Mouse (Mus musculus) embryonic facial prominence, embryonic 12.5 days (tissue): ENCODE measurements around the gene Hoxc4. TPM values are rescaled to one million over a fixed set of nuclear protein-coding genes. Genes with fewer than 3 reads are reported as not detected.

Source experiments
- ATAC-seq: fragments of 200-750 bp; cut with Nextera tagmentation; 2 replicates; pipeline ENCODE4 v1.8.0; 2017; ENCODE audit not compliant: insufficient number of reproducible peaks, insufficient read depth, low FRiP score, low TSS enrichment
- H3K27ac ChIP-seq: fragments of 300-500 bp; sonication (generic); 2 replicates; pipeline ENCODE4 v1.5.1; 2016; ENCODE audit warnings: mild to moderate bottlenecking
- H3K27me3 ChIP-seq: fragments of 300-500 bp; sonication (generic); 2 replicates; pipeline ENCODE4 v1.6.1; 2016; ENCODE audit warnings: mild to moderate bottlenecking, moderate library complexity
- H3K36me3 ChIP-seq: fragments of 300-500 bp; sonication (generic); 2 replicates; pipeline ENCODE4 v1.6.1; 2016; ENCODE audit warnings: mild to moderate bottlenecking
- H3K4me1 ChIP-seq: fragments of 300-500 bp; sonication (generic); 2 replicates; pipeline ENCODE4 v1.6.1; 2016
- H3K4me2 ChIP-seq: fragments of 300-500 bp; sonication (generic); replicated peaks from 2 replicates; pipeline ENCODE4 v1.6.1; 2016; ENCODE audit warnings: mild to moderate bottlenecking, moderate library complexity
- H3K4me3 ChIP-seq: fragments of 300-500 bp; sonication (generic); 2 replicates; pipeline ENCODE4 v1.5.1; 2016; ENCODE audit warnings: mild to moderate bottlenecking
- H3K9ac ChIP-seq: fragments of 300-500 bp; sonication (generic); 2 replicates; pipeline ENCODE4 v1.6.1; 2016; ENCODE audit warnings: mild to moderate bottlenecking, moderate library complexity
- H3K9me3 ChIP-seq: fragments of 300-500 bp; sonication (generic); 2 replicates; pipeline ENCODE4 v1.6.1; 2016; ENCODE audit warnings: mild to moderate bottlenecking, moderate library complexity
- WGBS: fragments of 180-500 bp; shearing (Covaris S2); methylation state at CpG from one replicate; pipeline ENCODE4 v1.1.7; 2016; 5-methylcytosine and 5-hydroxymethylcytosine counted together
- polyA plus RNA-seq: library from polyadenylated mRNA; unstranded; fragments of >200 nt; fragmentation: Nextera tagmentation; extraction: Ambion mirVana; gene quantifications from 2 replicates; pipeline ENCODE4 v1.2.1, GENCODE M21; 2016

Hoxc4 gene
- polyA plus RNA-seq, 1 experiment from 2014 or later, result 1.2 TPM

- no peak overlapping the region for H3K4me3 ChIP-seq
- WGBS, result 0% methylated on average over 1 of the region's 1 CpGs
- 0 out of 2 replicates have a peak, but pooled peaks cover 3% of the 10 kb centered on the region for H3K4me1 ChIP-seq
- H3K36me3 ChIP-seq, result no peaks in the 10 kb centered on the region
- no peak overlapping the region for H3K9ac ChIP-seq
- ATAC-seq, result no peak
- no peak overlapping the region for H3K4me2 ChIP-seq
- H3K9me3 ChIP-seq, result no peaks in the 10 kb centered on the region
- no peak overlapping the region for H3K27ac ChIP-seq
- H3K27me3 ChIP-seq, result peaks cover 100% of the 10 kb centered on the region
These were observed 38.8 kb upstream of the Hoxc4 start for GRCm38 (mm10) chr15:102979936-102980335.

- no peak overlapping the region for H3K9ac ChIP-seq
- no peaks in the 10 kb centered on the region for H3K9me3 ChIP-seq
- H3K36me3 ChIP-seq, result no peaks in the 10 kb centered on the region
- peaks cover 100% of the 10 kb centered on the region for H3K27me3 ChIP-seq
- H3K4me3 ChIP-seq, result no peak overlapping the region
- no peak overlapping the region for H3K4me2 ChIP-seq
- H3K27ac ChIP-seq, result no peak overlapping the region
- 2% methylated on average over 11 of the region's 11 CpGs for WGBS
- 0 out of 2 replicates have a peak, but pooled peaks cover 3% of the 10 kb centered on the region for H3K4me1 ChIP-seq
- ATAC-seq, result no peak
These were observed 38.4 kb upstream of the Hoxc4 start for GRCm38 (mm10) chr15:102980352-102980751.

GRCm38 (mm10) chr15:102980912-102981311, 37.8 kb upstream of the Hoxc4 start:
- no peaks in the 10 kb centered on the region for H3K9me3 ChIP-seq
- H3K4me2 ChIP-seq, result peak overlapping the region; percentile 11; the same call in 1 of the 2 replicates
- peaks cover 100% of the 10 kb centered on the region for H3K27me3 ChIP-seq
- H3K9ac ChIP-seq, result no peak overlapping the region
- no peak for ATAC-seq
- WGBS, result 1% methylated on average over 14 of the region's 14 CpGs
- no peaks in the 10 kb centered on the region for H3K36me3 ChIP-seq
- H3K4me1 ChIP-seq, result 0 out of 2 replicates have a peak, but pooled peaks cover 3% of the 10 kb centered on the region
- H3K4me3 ChIP-seq, result no peak overlapping the region
- H3K27ac ChIP-seq, result no peak overlapping the region

- Histone ChIP-seq H3K4me1 (0 out of 2 replicates have a peak, but pooled peaks cover 3% of the 10 kb centered on the region), H3K9ac (no peak overlapping the region), H3K27ac (no peak overlapping the region), H3K4me3 (peak overlapping the region; percentile 13; the same call in 1 of the 2 replicates), H3K4me2 (peak overlapping the region; percentile 11), H3K27me3 (peaks cover 100% of the 10 kb centered on the region), H3K9me3 (no peaks in the 10 kb centered on the region), H3K36me3 (no peaks in the 10 kb centered on the region)
- under 1% methylated on average over 88 of the region's 88 CpGs for WGBS
- ATAC-seq, result no peak
These were observed 37.1 kb upstream of the Hoxc4 start for GRCm38 (mm10) chr15:102981379-102982288.

GRCm38 (mm10) chr15:102983716-102984115, 35.0 kb upstream of the Hoxc4 start:
- WGBS, result 1% methylated on average over 12 of the region's 12 CpGs
- 0 out of 2 replicates have a peak, but pooled peaks cover 3% of the 10 kb centered on the region for H3K4me1 ChIP-seq
- H3K36me3 ChIP-seq, result no peaks in the 10 kb centered on the region
- no peak overlapping the region for H3K9ac ChIP-seq
- no peak overlapping the region for H3K27ac ChIP-seq
- H3K27me3 ChIP-seq, result peaks cover 100% of the 10 kb centered on the region
- no peak overlapping the region for H3K4me2 ChIP-seq
- H3K4me3 ChIP-seq, result no peak overlapping the region
- ATAC-seq, result no peak
- no peaks in the 10 kb centered on the region for H3K9me3 ChIP-seq

- H3K36me3 ChIP-seq, result no peaks in the 10 kb centered on the region
- H3K9ac ChIP-seq, result no peak overlapping the region
- 1% methylated on average over 10 of the region's 10 CpGs for WGBS
- H3K4me3 ChIP-seq, result no peak overlapping the region
- peaks cover 100% of the 10 kb centered on the region for H3K27me3 ChIP-seq
- 0 out of 2 replicates have a peak, but pooled peaks cover 3% of the 10 kb centered on the region for H3K4me1 ChIP-seq
- ATAC-seq, result no peak
- H3K9me3 ChIP-seq, result no peaks in the 10 kb centered on the region
- H3K4me2 ChIP-seq, result no peak overlapping the region
- no peak overlapping the region for H3K27ac ChIP-seq
These were observed 34.2 kb upstream of the Hoxc4 start for GRCm38 (mm10) chr15:102984521-102984920.

- H3K36me3 ChIP-seq, result no peaks in the 10 kb centered on the region
- WGBS, result 1% methylated on average over 3 of the region's 3 CpGs
- H3K9ac ChIP-seq, result no peak overlapping the region
- H3K9me3 ChIP-seq, result no peaks in the 10 kb centered on the region
- no peak overlapping the region for H3K27ac ChIP-seq
- ATAC-seq, result no peak
- 0 out of 2 replicates have a peak, but pooled peaks cover 3% of the 10 kb centered on the region for H3K4me1 ChIP-seq
- H3K4me3 ChIP-seq, result no peak overlapping the region
- H3K27me3 ChIP-seq, result peaks cover 100% of the 10 kb centered on the region
- H3K4me2 ChIP-seq, result no peak overlapping the region
These were observed 33.8 kb upstream of the Hoxc4 start for GRCm38 (mm10) chr15:102984925-102985324.

GRCm38 (mm10) chr15:102987124-102987833, 31.5 kb upstream of the Hoxc4 start:
- H3K9ac ChIP-seq, result no peak overlapping the region
- peaks cover 100% of the 10 kb centered on the region for H3K27me3 ChIP-seq
- no peak overlapping the region for H3K4me3 ChIP-seq
- H3K27ac ChIP-seq, result no peak overlapping the region
- no peak overlapping the region for H3K4me2 ChIP-seq
- H3K36me3 ChIP-seq, result no peaks in the 10 kb centered on the region
- no peak for ATAC-seq
- 2% methylated on average over 21 of the region's 21 CpGs for WGBS
- H3K4me1 ChIP-seq, result 0 out of 2 replicates have a peak, but pooled peaks cover 4% of the 10 kb centered on the region
- no peaks in the 10 kb centered on the region for H3K9me3 ChIP-seq

GRCm38 (mm10) chr15:102988078-102988477, 30.7 kb upstream of the Hoxc4 start:
- H3K27ac ChIP-seq, result no peak overlapping the region
- H3K4me1 ChIP-seq, result 0 out of 2 replicates have a peak, but pooled peaks cover 4% of the 10 kb centered on the region
- ATAC-seq, result no peak
- WGBS, result 13% methylated on average over 5 of the region's 5 CpGs
- no peak overlapping the region for H3K4me2 ChIP-seq
- H3K9ac ChIP-seq, result no peak overlapping the region
- H3K4me3 ChIP-seq, result no peak overlapping the region
- peaks cover 100% of the 10 kb centered on the region for H3K27me3 ChIP-seq
- no peaks in the 10 kb centered on the region for H3K9me3 ChIP-seq
- no peaks in the 10 kb centered on the region for H3K36me3 ChIP-seq

GRCm38 (mm10) chr15:102990461-102991397, 28.0 kb upstream of the Hoxc4 start, which contains the start of gene Hoxc8:
Gene Hoxc8, plus strand, starts transcription at chr15:102990607.
- Histone ChIP-seq H3K36me3 (no peaks in the 10 kb centered on the region), H3K27ac (no peak within 1 kb of the TSS), H3K9me3 (no peaks in the 10 kb centered on the region), H3K27me3 (peaks cover 98% of the 10 kb centered on the region), H3K4me3 (no peak within 1 kb of the TSS), H3K4me1 (0 out of 2 replicates have a peak, but pooled peaks cover 4% of the 10 kb centered on the region), H3K9ac (no peak within 1 kb of the TSS), H3K4me2 (no peak within 1 kb of the TSS)
- WGBS, result 2% methylated on average over 52 of the region's 69 CpGs
- ATAC-seq, result no peak

GRCm38 (mm10) chr15:102991782-102992181, 27.0 kb upstream of the Hoxc4 start:
- H3K4me3 ChIP-seq, result no peak overlapping the region
- peaks cover 98% of the 10 kb centered on the region for H3K27me3 ChIP-seq
- H3K36me3 ChIP-seq, result no peaks in the 10 kb centered on the region
- no peak overlapping the region for H3K9ac ChIP-seq
- no peak overlapping the region for H3K4me2 ChIP-seq
- H3K9me3 ChIP-seq, result no peaks in the 10 kb centered on the region
- no peak for ATAC-seq
- under 1% methylated on average over 7 of the region's 7 CpGs for WGBS
- H3K4me1 ChIP-seq, result 0 out of 2 replicates have a peak, but pooled peaks cover 4% of the 10 kb centered on the region
- no peak overlapping the region for H3K27ac ChIP-seq
